12 mouse cellular contexts compared by ENCODE assay signal in the genomic region with DNA sequence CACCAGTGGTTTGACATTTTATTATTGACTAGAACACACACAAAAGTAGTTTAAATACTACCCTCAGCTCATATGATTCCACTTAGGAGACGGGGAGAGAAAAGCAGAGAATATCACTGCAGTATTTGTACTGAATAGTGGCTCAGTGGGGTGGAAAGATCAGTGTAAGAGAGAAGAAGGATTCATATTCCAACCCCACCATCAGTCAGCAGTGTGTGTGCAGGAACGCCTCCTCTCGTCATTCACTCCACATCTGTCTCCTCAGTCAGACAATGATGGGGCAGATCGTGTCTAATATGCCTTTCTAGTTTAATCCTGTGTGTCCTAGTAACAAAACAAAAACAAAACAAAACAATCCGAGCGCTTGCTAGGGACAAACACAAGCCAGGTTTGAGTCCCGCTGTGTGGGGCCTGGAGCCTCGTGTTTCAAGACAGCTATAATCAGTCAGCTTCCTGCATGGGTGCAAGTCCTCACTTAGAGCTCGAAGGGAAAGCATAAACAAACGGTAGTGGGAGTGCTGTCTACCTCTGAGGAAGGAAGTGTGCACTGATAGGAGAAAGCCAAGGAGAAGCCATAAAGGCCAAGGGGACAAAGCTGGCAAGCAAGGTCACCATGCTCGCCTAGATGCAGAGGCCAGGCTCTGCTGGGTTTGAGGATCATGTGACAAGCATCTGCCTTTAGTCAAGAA.
DNase-seq lines count a peak whose midpoint lies in the region; ATAC-seq and TF ChIP-seq lines count a peak whose summit lies in the region.
"Had no signal": no experiment of that assay in that cellular context is flagged by ENCODE, and none has a peak within 500 bp of the region (broad histone marks: within the 10 kb centered on the region; RNA-seq: fewer than 3 reads in every experiment).

No protein-coding gene starts in this region.

- no peak overlapping the region for H3K27ac ChIP-seq in forebrain, embryonic 13.5 days
- no peak overlapping the region for H3K27ac ChIP-seq in forebrain, embryonic 12.5 days
- no peak overlapping the region for H3K27ac ChIP-seq in lung, embryonic 16.5 days (ENCODE audit: low read length)
- no peak overlapping the region for H3K27ac ChIP-seq in embryonic facial prominence, embryonic 14.5 days (replicated peaks; ENCODE audit: low read depth, low read length)
- no peak overlapping the region for H3K27ac ChIP-seq in liver, postnatal 0 days (ENCODE audit: low read depth)
- H3K27ac ChIP-seq: intestine, embryonic 15.5 days; limb, embryonic 15.5 days; midbrain, embryonic 12.5 days had no signal

- DNase-seq in lung, postnatal 25 days (ENCODE audit: low spot score), result no peak
- peak; percentile 22 for DNase-seq in embryonic facial prominence, embryonic 14.5 days (ENCODE audit: low spot score)
- no peak for DNase-seq in liver, postnatal 0 days
- DNase-seq in cerebellum, adult 11 months, result no peak
- DNase-seq in right cerebral cortex, adult 18-20 months, result no peak
- DNase-seq: layer of hippocampus, adult 9-11 months had no signal

- ATAC-seq in forebrain, embryonic 13.5 days, result peak; percentile 16; the same call in 1 of the 2 replicates
- no peak for ATAC-seq in forebrain, embryonic 12.5 days (ENCODE audit: low FRiP score)
- ATAC-seq in lung, embryonic 16.5 days (ENCODE audit: low read depth), result 0 out of 2 replicates have a peak, but pooled peaks have one; percentile 20
- peak; percentile 57; the same call in 1 of the 2 replicates for ATAC-seq in embryonic facial prominence, embryonic 14.5 days (ENCODE audit: low read depth)
- peak; percentile 38 for ATAC-seq in liver, postnatal 0 days
- ATAC-seq: intestine, embryonic 15.5 days had no signal

- H3K36me3 ChIP-seq in forebrain, embryonic 13.5 days (ENCODE audit: poor library complexity, severe bottlenecking), result peaks cover 19% of the 10 kb centered on the region
- H3K36me3 ChIP-seq in forebrain, embryonic 12.5 days (replicated peaks), result no peaks in the 10 kb centered on the region; the same call in 1 of the 2 replicates
- no peaks in the 10 kb centered on the region for H3K36me3 ChIP-seq in lung, embryonic 16.5 days (ENCODE audit: control insufficient read depth, insufficient read depth, low read length)
- H3K36me3 ChIP-seq in embryonic facial prominence, embryonic 14.5 days (ENCODE audit: control insufficient read depth, insufficient read depth, low read length), result no peaks in the 10 kb centered on the region
- no peaks in the 10 kb centered on the region for H3K36me3 ChIP-seq in liver, postnatal 0 days (replicated peaks; ENCODE audit: insufficient read depth, low read length)
- H3K36me3 ChIP-seq: intestine, embryonic 15.5 days; limb, embryonic 15.5 days had no signal

- H3K4me2 ChIP-seq in forebrain, embryonic 13.5 days, result no peak overlapping the region
- H3K4me2 ChIP-seq in forebrain, embryonic 12.5 days, result no peak overlapping the region
- H3K4me2 ChIP-seq in lung, embryonic 16.5 days (ENCODE audit: low read depth, low read length), result no peak overlapping the region
- H3K4me2 ChIP-seq in embryonic facial prominence, embryonic 14.5 days (ENCODE audit: low read depth, low read length), result no peak overlapping the region; the same call in 1 of the 2 replicates
- H3K4me2 ChIP-seq in liver, postnatal 0 days (ENCODE audit: low read depth, low read length), result no peak overlapping the region
- H3K4me2 ChIP-seq: intestine, embryonic 15.5 days; limb, embryonic 15.5 days; midbrain, embryonic 12.5 days had no signal

- TF ChIP-seq EP300 in liver, postnatal 0 days (IDR thresholded peaks at IDR 0.05; ENCODE audit: low read depth), result no peak

- H3K27me3 ChIP-seq in forebrain, embryonic 13.5 days, result no peaks in the 10 kb centered on the region
- no peaks in the 10 kb centered on the region for H3K27me3 ChIP-seq in forebrain, embryonic 12.5 days
- no peaks in the 10 kb centered on the region for H3K27me3 ChIP-seq in lung, embryonic 16.5 days (ENCODE audit: control insufficient read depth, insufficient read depth, low read depth, low read length)
- no peaks in the 10 kb centered on the region for H3K27me3 ChIP-seq in embryonic facial prominence, embryonic 14.5 days (replicated peaks; ENCODE audit: control insufficient read depth, insufficient read depth, low read length)
- no peaks in the 10 kb centered on the region for H3K27me3 ChIP-seq in liver, postnatal 0 days (ENCODE audit: insufficient read depth, low read length)
- H3K27me3 ChIP-seq: intestine, embryonic 15.5 days; limb, embryonic 15.5 days; midbrain, embryonic 12.5 days had no signal

- H3K4me1 ChIP-seq in forebrain, embryonic 13.5 days, result no peaks in the 10 kb centered on the region
- H3K4me1 ChIP-seq in forebrain, embryonic 12.5 days, result no peaks in the 10 kb centered on the region
- no peaks in the 10 kb centered on the region for H3K4me1 ChIP-seq in lung, embryonic 16.5 days (replicated peaks; ENCODE audit: control insufficient read depth, insufficient read depth, low read length)
- no peaks in the 10 kb centered on the region for H3K4me1 ChIP-seq in embryonic facial prominence, embryonic 14.5 days (ENCODE audit: control insufficient read depth, insufficient read depth, low read length)
- H3K4me1 ChIP-seq in liver, postnatal 0 days (ENCODE audit: insufficient read depth), result no peaks in the 10 kb centered on the region
- H3K4me1 ChIP-seq: intestine, embryonic 15.5 days; limb, embryonic 15.5 days; midbrain, embryonic 12.5 days had no signal

- TF ChIP-seq CTCF in liver, postnatal 0 days (IDR thresholded peaks at IDR 0.05; ENCODE audit: low read depth), result no peak

- H3K9me3 ChIP-seq in forebrain, embryonic 13.5 days (replicated peaks), result no peaks in the 10 kb centered on the region
- H3K9me3 ChIP-seq in forebrain, embryonic 12.5 days, result no peaks in the 10 kb centered on the region
- H3K9me3 ChIP-seq in lung, embryonic 16.5 days (ENCODE audit: control insufficient read depth, low read length), result no peaks in the 10 kb centered on the region
- no peaks in the 10 kb centered on the region for H3K9me3 ChIP-seq in embryonic facial prominence, embryonic 14.5 days (ENCODE audit: control insufficient read depth, low read length)
- no peaks in the 10 kb centered on the region for H3K9me3 ChIP-seq in liver, postnatal 0 days (ENCODE audit: low read length)
- H3K9me3 ChIP-seq: intestine, embryonic 15.5 days; limb, embryonic 15.5 days; midbrain, embryonic 12.5 days had no signal

- WGBS in forebrain, embryonic 13.5 days, result 63% methylated on average over 11 of the region's 11 CpGs
- WGBS in forebrain, embryonic 12.5 days, result 70% methylated on average over 11 of the region's 11 CpGs
- WGBS in lung, embryonic 16.5 days, result 41% methylated on average over 11 of the region's 11 CpGs
- WGBS in embryonic facial prominence, embryonic 14.5 days, result 47% methylated on average over 11 of the region's 11 CpGs
- WGBS in liver, postnatal 0 days (ENCODE audit: insufficient replicate concordance), result 48% methylated on average over 11 of the region's 11 CpGs

- no peak overlapping the region for H3K4me3 ChIP-seq in forebrain, embryonic 13.5 days
- H3K4me3 ChIP-seq in forebrain, embryonic 12.5 days (replicated peaks), result no peak overlapping the region
- no peak overlapping the region for H3K4me3 ChIP-seq in lung, embryonic 16.5 days (ENCODE audit: low read length)
- H3K4me3 ChIP-seq in embryonic facial prominence, embryonic 14.5 days (ENCODE audit: low read depth, low read length), result no peak overlapping the region
- H3K4me3 ChIP-seq in liver, postnatal 0 days (ENCODE audit: low read depth, low read length), result no peak overlapping the region
- H3K4me3 ChIP-seq: intestine, embryonic 15.5 days; limb, embryonic 15.5 days; midbrain, embryonic 12.5 days had no signal

- no peak overlapping the region for H3K9ac ChIP-seq in forebrain, embryonic 13.5 days
- H3K9ac ChIP-seq in forebrain, embryonic 12.5 days, result no peak overlapping the region
- no peak overlapping the region for H3K9ac ChIP-seq in lung, embryonic 16.5 days (ENCODE audit: low read length)
- no peak overlapping the region for H3K9ac ChIP-seq in embryonic facial prominence, embryonic 14.5 days (ENCODE audit: low read depth, low read length)
- no peak overlapping the region for H3K9ac ChIP-seq in liver, postnatal 0 days (replicated peaks)
- H3K9ac ChIP-seq: intestine, embryonic 15.5 days; limb, embryonic 15.5 days; midbrain, embryonic 12.5 days had no signal
